In genomic region chr11:49260598-49261312, GRCm38 (mm10) we compare ENCODE assay signal across 11 mouse cellular contexts. TPM values are rescaled to one million over a fixed set of nuclear protein-coding genes. Genes with fewer than 3 reads are reported as not detected.
DNase-seq lines count a peak whose midpoint lies in the region; ATAC-seq and TF ChIP-seq lines count a peak whose summit lies in the region.
"Had no signal": no experiment of that assay in that cellular context is flagged by ENCODE, and none has a peak within 500 bp of the region (broad histone marks: within the 10 kb centered on the region; RNA-seq: fewer than 3 reads in every experiment).

No protein-coding gene starts in this region.

- H3K9me3 ChIP-seq in lung, embryonic 14.5 days (ENCODE audit: low read depth, low read length), result no peaks in the 10 kb centered on the region
- H3K9me3 ChIP-seq in kidney, embryonic 15.5 days (replicated peaks), result no peaks in the 10 kb centered on the region
- H3K9me3 ChIP-seq: megakaryocyte, embryonic 14.5 days; neural tube, embryonic 12.5 days had no signal

- no peak for TF ChIP-seq POLR2A in lung, adult 2 months (IDR thresholded peaks at IDR 0.05; ENCODE audit: borderline replicate concordance, extremely low read depth, low read depth, low read length)

- H3K27me3 ChIP-seq in lung, embryonic 14.5 days (ENCODE audit: insufficient read depth, low read length), result no peaks in the 10 kb centered on the region
- no peaks in the 10 kb centered on the region for H3K27me3 ChIP-seq in kidney, embryonic 15.5 days
- H3K27me3 ChIP-seq: megakaryocyte, embryonic 14.5 days; neural tube, embryonic 12.5 days had no signal

- H3K27ac ChIP-seq in lung, embryonic 14.5 days (ENCODE audit: low read depth), result no peak overlapping the region
- H3K27ac ChIP-seq in kidney, embryonic 15.5 days, result no peak overlapping the region
- H3K27ac ChIP-seq: neural tube, embryonic 12.5 days had no signal

- H3K4me2 ChIP-seq in lung, embryonic 14.5 days, result no peak overlapping the region
- H3K4me2 ChIP-seq in kidney, embryonic 15.5 days, result no peak overlapping the region
- H3K4me2 ChIP-seq: neural tube, embryonic 12.5 days had no signal

- peak; percentile 8; the same call in 1 of the 2 replicates for ATAC-seq in lung, embryonic 14.5 days (ENCODE audit: insufficient read depth)
- ATAC-seq in kidney, embryonic 15.5 days (replicated peaks; ENCODE audit: low FRiP score), result 0 out of 2 replicates have a peak, but pooled peaks have one; percentile 11

- DNase-seq in cerebellum, postnatal 14 days, result peak; percentile 40 to 44
- DNase-seq in cerebellum, postnatal 25 days, result no peak
- no peak for DNase-seq in lung, embryonic 14.5 days
- DNase-seq in lung, adult 2 months, result no peak
- peak; percentile 78 for DNase-seq in ovary, postnatal 36 days (ENCODE audit: low spot score)
- DNase-seq in spleen, adult 12 weeks (ENCODE audit: low spot score), result no peak
- DNase-seq in urinary bladder, adult 18-20 months (ENCODE audit: low spot score in 2 of 2), result no peak

- H3K4me1 ChIP-seq in lung, embryonic 14.5 days (ENCODE audit: insufficient read depth), result no peaks in the 10 kb centered on the region
- peaks cover 19% of the 10 kb centered on the region for H3K4me1 ChIP-seq in lung, adult 2 months (ENCODE audit: control insufficient read depth, insufficient read depth, low read length)
- H3K4me1 ChIP-seq in kidney, embryonic 15.5 days, result 0 out of 2 replicates have a peak, but pooled peaks cover 2% of the 10 kb centered on the region
- H3K4me1 ChIP-seq: neural tube, embryonic 12.5 days had no signal

- no peak overlapping the region for H3K9ac ChIP-seq in lung, embryonic 14.5 days
- no peak overlapping the region for H3K9ac ChIP-seq in kidney, embryonic 15.5 days
- H3K9ac ChIP-seq: neural tube, embryonic 12.5 days had no signal

- WGBS in lung, embryonic 14.5 days, result 90% methylated on average over 21 of the region's 21 CpGs
- WGBS in lung, adult 2 months, result 57% methylated on average over 21 of the region's 21 CpGs
- 94% methylated on average over 21 of the region's 21 CpGs for WGBS in kidney, embryonic 15.5 days

- TF ChIP-seq CTCF in lung, embryonic 14.5 days (IDR thresholded peaks at IDR 0.05; ENCODE audit: low read depth), result no peak
- no peak for TF ChIP-seq CTCF in lung, adult 2 months (IDR thresholded peaks at IDR 0.05; ENCODE audit: insufficient read depth, low read length)

- no peak overlapping the region for H3K4me3 ChIP-seq in lung, embryonic 14.5 days (ENCODE audit: low read depth, low read length)
- no peak overlapping the region for H3K4me3 ChIP-seq in lung, adult 2 months (replicated peaks; ENCODE audit: extremely low read depth, low read depth, low read length)
- no peak overlapping the region for H3K4me3 ChIP-seq in kidney, embryonic 15.5 days (replicated peaks)
- H3K4me3 ChIP-seq: megakaryocyte, embryonic 14.5 days; neural tube, embryonic 12.5 days had no signal

- H3K36me3 ChIP-seq in lung, embryonic 14.5 days (ENCODE audit: insufficient read depth), result peaks cover 61% of the 10 kb centered on the region
- H3K36me3 ChIP-seq in kidney, embryonic 15.5 days, result peaks cover 78% of the 10 kb centered on the region

RNA-seq across cellular contexts. Expression of gene Mgat1, which starts 16.8 kb away (rescaled TPM):
- polyA plus RNA-seq in lung, embryonic 14.5 days (2014; fragmentation: Nextera tagmentation; extraction: Ambion mirVana), result 59.3 and 60.0 TPM in 2 replicates
- 216 and 218 TPM in 2 replicates for polyA plus RNA-seq in lung, adult 2 months (2012; rRNA removed)
- polyA plus RNA-seq in kidney, embryonic 15.5 days (2015; fragmentation: Nextera tagmentation; extraction: Ambion mirVana), result 66.7 and 75.0 TPM in 2 replicates

RNA-seq across cellular contexts. Expression of gene Olfr1393, which starts 17.3 kb away (rescaled TPM):
- polyA plus RNA-seq in lung, embryonic 14.5 days (2014; fragmentation: Nextera tagmentation; extraction: Ambion mirVana), result not detected in 2 replicates
- polyA plus RNA-seq in lung, adult 2 months (2012; rRNA removed), result not detected in 2 replicates
- polyA plus RNA-seq in kidney, embryonic 15.5 days (2015; fragmentation: Nextera tagmentation; extraction: Ambion mirVana), result not detected in 2 replicates
- polyA plus RNA-seq: neural tube, embryonic 12.5 days had no signal

RNA-seq across cellular contexts. Expression of gene Olfr1392, which starts 24.3 kb away (rescaled TPM):
- polyA plus RNA-seq in lung, embryonic 14.5 days (2014; fragmentation: Nextera tagmentation; extraction: Ambion mirVana), result not detected in 2 replicates
- 0.09 TPM in 1 of 2 replicates, not detected in the other for polyA plus RNA-seq in lung, adult 2 months (2012; rRNA removed)
- polyA plus RNA-seq in kidney, embryonic 15.5 days (2015; fragmentation: Nextera tagmentation; extraction: Ambion mirVana), result 0.10 and 0.15 TPM in 2 replicates
- polyA plus RNA-seq: heart, embryonic 14.5 days; neural tube, embryonic 12.5 days had no signal

RNA-seq across cellular contexts. Expression of gene Olfr10, which starts 43.8 kb away (rescaled TPM):
- not detected in 2 replicates for polyA plus RNA-seq in lung, embryonic 14.5 days (2014; fragmentation: Nextera tagmentation; extraction: Ambion mirVana)
- not detected in 2 replicates for polyA plus RNA-seq in lung, adult 2 months (2012; rRNA removed)
- not detected in 2 replicates for polyA plus RNA-seq in kidney, embryonic 15.5 days (2015; fragmentation: Nextera tagmentation; extraction: Ambion mirVana)
- polyA plus RNA-seq: heart, embryonic 14.5 days; neural tube, embryonic 12.5 days had no signal

RNA-seq across cellular contexts. Expression of gene Zfp62, which starts 57.7 kb away (rescaled TPM):
- polyA plus RNA-seq in lung, embryonic 14.5 days (2014; fragmentation: Nextera tagmentation; extraction: Ambion mirVana), result 42.0 and 42.8 TPM in 2 replicates
- polyA plus RNA-seq in lung, adult 2 months (2012; rRNA removed), result 1.5 and 3.0 TPM in 2 replicates
- 40.5 and 41.9 TPM in 2 replicates for polyA plus RNA-seq in kidney, embryonic 15.5 days (2015; fragmentation: Nextera tagmentation; extraction: Ambion mirVana)

Comparison
In these comparisons a context has a peak if more than half of its experiments do, and no peak if none do; other contexts are left out.
1. DNase-seq: peak in cerebellum, postnatal 14 days (2 of 2) and ovary, postnatal 36 days (single experiment); none in cerebellum, postnatal 25 days (0 of 2), lung, embryonic 14.5 days (single experiment), lung, adult 2 months (single experiment), spleen, adult 12 weeks (single experiment) and urinary bladder, adult 18-20 months (0 of 2).